Mouse (Mus musculus): ENCODE results near the gene Scube1.

The Scube1 gene

DNA sequence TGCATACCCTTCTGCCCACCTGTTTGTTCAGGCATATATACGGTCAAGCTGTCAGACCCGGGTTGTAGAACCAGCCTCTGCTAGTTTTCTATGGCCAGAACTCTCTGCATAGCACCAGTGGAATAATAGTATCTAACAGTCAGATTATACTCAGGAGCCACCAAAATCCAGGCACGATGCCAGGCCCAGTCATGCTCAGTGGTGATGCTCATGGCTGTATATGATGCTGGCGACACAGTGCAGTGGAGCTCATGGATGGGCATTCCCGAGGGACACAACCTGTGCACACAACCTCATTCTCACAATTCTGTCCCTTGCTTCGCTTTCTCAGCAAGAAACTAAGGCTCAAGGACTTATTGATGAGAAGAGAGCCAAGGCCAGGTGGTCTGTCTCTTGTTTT lies 58.8 kb downstream of the Scube1 start:
- no peak for ATAC-seq (ENCODE audit: low TSS enrichment)

DNA sequence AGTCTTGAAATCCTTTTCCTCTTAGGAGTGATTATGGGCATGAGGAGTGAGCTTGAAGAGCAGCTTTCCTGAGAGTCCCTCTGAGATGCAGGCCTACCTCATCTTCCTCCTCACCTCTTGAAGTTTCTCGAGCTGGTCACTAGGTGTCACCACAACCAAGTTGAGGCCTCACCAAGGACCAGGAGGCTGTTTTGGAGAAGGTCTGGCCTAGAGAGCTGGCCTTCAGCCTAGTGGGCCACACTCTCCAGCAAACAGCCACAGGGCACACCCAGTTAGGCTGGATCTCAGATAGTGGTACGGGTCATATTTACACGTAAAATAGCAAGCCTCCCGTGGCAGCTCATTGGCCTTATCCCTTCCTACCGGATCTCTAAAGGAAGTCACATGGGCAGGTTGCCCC lies 60.1 kb downstream of the Scube1 start:
- ATAC-seq (ENCODE audit: low TSS enrichment) = peak; percentile 72; the same call in 1 of the 2 replicates

DNA sequence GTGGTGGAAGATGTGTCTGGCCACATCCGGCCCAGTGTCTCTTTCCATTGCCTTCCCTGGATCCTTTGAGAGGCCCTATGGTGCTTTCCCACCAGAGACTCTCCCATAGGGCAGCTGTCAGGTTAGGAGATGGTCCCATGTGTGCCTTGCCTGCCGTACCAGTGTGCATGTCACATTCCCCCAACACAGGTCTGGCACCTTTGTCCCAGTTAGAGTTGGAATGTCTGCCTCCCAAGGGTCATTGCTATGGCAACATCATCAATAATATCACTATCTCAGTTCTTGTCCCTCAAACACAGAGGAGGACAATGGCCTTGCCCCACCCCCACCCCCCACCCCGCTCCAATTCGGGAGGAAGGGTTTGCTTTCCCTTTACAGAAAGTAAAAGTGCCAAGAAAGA lies 61.8 kb downstream of the Scube1 start:
- no peak for ATAC-seq (ENCODE audit: low TSS enrichment)

DNA sequence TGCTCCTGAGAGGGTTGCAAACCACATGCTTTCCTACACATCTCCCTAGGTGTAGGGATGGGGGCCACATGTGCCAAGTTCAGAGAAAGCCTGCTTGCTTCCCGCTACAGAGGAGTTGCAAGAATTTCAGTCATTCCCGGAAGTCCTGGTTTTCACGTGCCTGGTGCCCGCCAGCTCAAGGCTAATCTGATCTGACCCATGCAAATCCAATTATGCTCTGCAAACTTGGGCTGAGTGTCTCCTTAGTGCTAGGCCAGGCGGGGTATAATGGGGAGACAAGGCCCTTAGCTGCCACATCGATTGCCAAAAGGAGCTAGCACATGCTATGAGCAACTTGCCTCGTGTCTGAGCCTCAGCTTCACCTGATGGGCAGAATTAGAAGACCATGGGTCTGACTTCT lies 62.7 kb downstream of the Scube1 start:
- no peak for ATAC-seq (ENCODE audit: low TSS enrichment)

DNA sequence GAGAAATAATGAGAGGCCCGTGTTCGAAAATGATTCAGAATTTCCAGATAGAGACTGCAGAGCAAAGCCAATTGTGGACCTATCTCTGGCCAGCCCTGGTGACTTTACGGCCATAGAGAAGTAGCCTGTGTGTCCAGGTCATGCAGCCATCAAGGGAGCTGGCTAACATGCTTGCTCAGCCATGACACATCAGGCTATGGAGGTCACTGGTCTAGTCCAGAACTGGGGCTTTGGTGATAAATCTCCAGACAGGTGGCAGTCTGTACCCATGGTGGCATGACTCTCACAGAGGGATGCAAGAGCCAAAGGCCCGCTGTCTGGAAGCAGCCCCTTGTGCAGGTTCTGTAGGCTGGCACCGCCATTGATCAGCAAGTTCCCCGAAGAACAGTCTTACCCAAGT lies 82.3 kb downstream of the Scube1 start:
- no peak for ATAC-seq (ENCODE audit: low TSS enrichment)

DNA sequence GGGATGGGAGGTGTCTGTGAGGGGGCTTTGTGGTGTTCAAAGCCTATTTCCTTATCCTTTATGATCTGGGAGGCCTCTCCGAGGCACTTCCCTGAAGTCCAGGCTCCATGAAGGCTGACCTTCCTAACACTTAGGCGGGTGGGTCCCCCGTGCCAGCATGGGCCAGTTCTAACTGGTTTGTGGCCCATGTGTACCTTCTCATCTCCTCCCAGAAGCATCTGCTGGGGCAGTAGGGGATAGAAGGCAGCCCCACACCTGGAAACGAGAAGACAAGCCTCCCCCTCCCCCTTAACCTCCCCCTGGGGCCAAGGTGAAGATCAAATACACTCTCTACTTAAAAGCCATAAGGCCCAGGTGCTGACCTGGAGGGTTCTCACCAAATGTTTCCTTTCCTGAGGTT lies 84.6 kb downstream of the Scube1 start:
- ATAC-seq (ENCODE audit: low TSS enrichment) = no peak

DNA sequence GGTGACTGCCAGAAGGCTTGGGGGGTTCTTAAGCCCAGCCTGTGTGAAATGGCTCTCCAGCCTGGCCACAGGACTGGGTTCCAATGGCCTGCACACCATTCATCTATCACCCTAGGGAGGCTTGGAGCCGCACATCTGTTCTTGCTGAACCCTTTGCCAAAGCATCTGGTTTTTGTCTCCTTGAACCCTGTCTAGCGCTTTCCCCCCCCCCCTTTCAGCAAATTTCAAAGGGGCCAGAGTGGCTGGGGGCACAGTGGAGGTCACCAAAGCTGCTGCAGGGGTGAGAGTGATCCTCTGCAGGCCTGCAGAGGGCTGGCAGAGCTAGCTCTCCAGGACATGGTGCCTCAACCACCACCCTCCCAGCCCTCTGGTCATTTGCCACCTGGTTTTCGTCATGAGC lies 85.7 kb downstream of the Scube1 start:
- no peak for ATAC-seq (ENCODE audit: low TSS enrichment)

DNA sequence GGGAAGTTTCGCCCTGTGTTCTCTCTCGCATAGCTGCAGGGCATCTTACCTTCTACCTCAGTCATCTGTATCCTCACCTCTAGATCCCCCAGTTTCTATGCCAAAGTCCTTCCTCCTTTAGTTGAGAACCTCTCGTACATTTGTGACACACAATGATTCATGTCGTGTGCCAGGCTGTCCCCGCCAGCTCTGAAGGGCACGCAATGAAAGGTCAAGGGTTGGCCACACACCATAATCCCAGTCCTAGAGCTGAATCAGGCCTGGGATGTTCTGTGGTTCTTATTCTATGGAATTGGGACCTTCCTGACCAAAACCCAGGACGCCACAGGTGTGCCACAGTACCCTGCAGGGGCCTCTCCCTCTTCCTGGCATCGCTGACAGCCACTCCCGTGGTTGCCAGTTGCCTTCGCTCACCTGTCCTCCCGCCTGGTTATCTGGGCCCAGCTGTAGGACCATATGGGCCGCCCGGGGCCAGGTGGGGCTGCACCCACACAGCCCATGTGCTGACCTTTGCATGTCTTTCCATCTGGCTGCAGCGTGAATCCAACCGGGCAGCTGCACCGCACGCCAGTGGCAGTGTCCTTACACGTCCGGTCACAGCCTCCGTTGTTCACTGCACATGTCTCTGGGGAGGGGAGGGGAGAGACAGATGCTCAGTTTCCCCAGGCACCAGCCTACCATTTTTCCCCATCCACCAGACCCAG lies 86.5 kb downstream of the Scube1 start:
- no peak for ATAC-seq (ENCODE audit: low TSS enrichment)

DNA sequence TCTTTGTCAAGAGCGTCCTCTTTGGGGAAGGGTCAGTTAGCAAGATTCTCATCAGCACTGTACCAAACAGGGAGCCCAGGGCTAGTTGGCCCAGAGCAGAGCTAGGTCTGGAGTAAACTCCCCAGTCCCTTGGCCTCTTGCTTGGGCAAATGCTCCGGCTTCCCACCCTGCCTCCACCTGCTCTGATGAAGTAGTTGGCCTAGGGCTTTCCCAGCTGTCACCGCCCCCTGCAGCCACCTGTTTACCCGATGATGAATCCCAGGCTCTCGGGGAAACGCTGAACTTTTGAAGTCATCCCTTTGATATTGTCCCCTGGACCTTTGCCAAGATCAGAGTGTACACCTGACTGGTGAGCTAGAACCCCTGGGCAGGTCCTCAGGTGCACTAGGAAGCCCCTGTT lies 88.1 kb downstream of the Scube1 start:
- ATAC-seq (ENCODE audit: low TSS enrichment) = no peak

DNA sequence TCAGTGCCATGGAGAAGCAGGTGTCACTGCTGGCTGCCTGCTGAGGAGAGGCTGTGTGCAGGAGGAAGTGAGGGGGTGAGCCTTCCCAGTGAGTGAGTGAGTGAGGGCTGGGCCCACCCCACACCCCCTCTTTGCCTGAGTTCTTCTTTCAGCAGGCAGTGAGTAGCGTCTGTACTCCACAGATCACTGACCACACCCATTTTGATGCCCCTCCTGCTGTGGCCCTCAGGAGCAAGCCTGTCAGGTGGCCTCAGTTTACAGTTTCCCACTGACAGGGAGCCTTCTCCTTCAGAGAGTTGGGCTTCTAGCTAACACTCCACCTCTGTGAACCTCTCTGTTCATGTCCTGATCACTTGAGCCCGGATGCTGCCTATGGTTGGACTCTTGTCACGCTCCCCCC lies 89.6 kb downstream of the Scube1 start:
- no peak for ATAC-seq (ENCODE audit: low TSS enrichment)

DNA sequence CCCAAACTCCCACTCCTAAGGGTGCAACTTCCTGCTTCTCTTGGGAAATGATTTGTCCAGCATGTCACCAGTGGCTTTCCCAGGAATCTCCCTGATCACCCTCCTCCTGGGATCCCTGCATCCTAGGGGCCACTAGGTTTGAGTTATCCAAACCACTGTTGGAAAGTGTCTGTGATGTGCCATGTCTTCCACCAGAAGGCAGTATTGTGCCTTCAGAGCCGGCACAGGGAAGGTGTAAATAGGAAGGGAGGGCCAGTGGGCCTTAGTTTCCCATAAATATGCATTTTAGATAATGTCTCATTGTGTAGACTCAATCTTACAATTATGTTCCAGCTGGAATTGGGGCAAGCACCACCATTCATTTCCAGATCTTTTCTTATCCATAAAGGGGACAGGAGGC lies 90.7 kb downstream of the Scube1 start:
- peak; percentile 70; the same call in 1 of the 2 replicates for ATAC-seq (ENCODE audit: low TSS enrichment)

DNA sequence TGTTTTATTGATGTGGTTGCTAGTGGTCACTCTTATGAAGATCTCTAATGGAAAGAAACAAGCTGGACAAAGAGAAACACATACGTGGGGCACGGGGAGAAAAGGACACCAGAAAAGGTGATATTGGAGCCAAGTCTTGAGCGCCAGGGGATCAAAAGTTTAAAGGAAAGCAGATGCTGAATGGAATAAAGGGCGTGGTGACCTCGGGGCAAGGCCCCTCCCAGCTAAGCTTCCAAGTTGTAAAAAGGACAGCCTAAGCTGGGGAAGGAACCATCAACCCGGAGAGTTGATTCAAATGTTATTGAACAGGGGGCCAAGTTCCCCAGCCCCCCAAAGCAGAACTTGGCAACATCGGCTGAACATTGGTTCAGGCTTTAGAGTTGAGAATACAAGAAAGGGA lies 93.8 kb downstream of the Scube1 start:
- ATAC-seq (ENCODE audit: low TSS enrichment) = no peak

DNA sequence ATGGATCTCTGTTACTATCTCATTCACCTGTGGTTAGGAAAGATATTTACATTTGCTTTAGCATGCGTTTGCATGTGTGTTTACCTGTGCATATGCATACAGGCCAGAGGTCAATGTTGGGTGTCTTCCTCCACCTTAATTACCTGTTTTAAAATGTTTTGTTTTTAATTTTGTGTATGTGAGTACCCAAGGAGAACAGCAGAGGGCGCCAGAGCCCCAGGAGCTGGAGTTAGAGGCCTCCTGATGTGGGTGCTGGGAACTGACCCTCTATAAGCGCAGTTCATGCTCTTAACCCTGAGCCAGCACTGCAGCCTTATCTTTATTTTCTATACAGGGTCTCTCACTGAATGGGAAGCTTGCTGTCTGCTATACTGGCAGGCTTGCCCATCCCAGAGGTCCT lies 95.1 kb downstream of the Scube1 start:
- no peak for ATAC-seq (ENCODE audit: low TSS enrichment)

DNA sequence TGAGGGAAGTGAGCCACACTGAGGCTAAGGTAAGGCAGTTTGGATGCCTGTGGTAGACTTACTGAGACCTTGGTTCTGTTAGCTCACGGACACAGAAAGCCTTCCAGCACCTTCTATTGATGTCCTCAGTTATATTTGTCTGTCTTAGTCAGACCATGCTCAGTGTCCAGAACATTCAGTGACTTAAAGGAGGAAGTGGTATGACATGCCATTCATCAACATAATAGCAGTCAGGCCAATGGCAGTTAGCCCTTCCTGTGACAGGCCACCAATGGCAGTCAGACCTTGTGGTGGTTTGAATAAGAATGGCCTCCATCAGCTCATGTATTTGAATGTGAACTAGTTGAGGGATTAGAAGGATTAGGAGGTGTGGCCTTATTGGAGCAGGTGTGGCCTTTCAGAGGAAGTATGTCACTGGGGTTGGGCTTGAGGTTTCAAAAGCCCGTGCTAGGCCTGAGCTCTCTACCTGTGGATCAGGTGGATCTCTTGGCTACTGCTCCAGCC lies 98.6 kb downstream of the Scube1 start:
- ATAC-seq (ENCODE audit: low TSS enrichment) = no peak

DNA sequence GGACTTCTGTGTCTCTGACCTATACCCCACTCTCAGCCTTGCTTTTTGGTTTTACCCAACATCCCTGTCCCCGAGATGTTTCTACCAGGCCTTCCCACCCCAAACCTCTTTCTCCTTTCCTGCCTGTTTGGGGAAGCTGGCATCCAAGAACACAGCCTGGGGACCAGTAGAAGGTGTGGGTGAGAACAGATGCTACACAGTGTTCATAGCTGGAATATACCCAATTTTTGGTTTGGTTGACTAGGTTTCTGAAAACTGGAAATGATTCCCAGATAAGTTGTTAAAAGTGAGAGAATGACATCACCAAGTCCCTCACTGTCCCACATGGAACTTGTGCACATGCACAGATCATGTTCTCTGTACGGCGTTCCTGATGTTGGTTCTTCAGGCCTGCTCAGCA lies 109.6 kb downstream of the Scube1 start:
- ATAC-seq (ENCODE audit: low TSS enrichment) = peak; percentile 78

DNA sequence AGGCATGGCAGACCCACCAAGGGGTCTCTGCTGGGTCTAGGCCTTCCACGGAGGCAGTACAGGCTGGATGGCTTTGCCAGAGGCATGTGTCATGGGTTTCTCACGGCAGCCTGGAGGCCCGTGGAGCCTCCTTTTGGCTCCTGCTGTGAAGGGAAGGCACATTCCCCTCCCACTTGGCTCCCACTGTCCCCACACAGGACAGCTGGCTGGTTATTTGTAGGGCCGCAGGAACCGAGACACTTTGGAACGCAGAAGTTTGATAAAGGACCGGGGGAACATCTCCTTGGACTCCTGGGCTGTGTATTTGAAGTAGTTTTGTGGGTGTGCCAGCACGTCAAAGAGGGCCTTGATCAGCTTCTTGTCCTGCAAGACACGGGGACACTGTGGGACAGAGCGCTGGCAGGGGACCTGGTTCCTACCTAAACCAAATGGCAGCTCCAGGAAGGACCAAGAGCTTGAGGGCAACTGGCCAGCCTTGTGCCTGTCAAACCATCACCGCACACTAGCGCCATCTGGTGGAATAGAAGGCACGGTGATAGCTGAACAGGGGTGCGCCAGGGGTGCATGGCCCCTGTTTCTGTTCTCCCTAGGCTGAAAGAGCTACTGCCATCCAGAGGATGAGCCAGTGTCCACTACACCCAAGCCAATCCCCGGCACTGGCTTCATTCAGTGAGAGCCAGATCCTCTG lies 117.6 kb downstream of the Scube1 start:
- ATAC-seq (ENCODE audit: low TSS enrichment) = peak; percentile 64

DNA sequence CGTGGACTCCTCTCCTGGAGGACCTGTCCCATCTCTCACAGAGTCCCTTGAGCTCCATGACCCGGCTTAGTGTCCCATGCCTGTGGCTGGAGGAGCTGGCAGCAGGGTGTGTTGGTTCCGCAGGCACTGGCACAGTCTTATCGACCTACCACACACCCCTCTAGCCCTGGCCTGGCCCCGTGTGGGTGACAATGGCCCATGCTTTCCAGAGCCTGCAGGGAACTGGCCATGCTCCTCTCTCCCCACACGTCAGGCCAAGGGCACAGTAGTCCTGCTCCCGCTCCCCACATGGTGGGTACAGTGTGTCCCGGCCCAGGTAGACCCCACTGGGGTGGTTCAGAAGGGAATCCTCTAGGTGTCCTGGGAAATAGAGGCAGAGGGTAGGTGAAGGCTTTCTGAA lies 118.1 kb downstream of the Scube1 start:
- ATAC-seq (ENCODE audit: low TSS enrichment) = peak; percentile 9; the same call in 1 of the 2 replicates

DNA sequence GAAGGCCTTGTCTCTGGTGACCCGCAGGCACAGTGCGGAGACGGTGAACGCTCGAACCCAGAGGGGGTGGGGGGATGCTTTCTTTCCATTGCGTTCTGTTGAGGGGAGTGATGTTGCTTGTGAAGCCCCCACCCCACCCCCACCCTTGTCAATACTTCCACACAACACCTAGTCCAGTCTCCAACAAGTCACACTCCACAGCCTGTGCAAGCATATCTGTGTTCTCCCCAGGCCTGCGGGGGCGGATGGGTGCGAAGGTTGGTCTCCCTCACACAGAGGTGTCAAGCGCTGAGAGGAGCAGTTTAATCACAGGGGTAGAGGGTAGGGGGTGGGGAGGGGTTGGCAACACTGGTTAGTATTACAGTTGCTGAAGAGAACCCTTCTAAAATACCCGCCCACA lies 118.6 kb downstream of the Scube1 start:
- no peak for ATAC-seq (ENCODE audit: low TSS enrichment)

DNA sequence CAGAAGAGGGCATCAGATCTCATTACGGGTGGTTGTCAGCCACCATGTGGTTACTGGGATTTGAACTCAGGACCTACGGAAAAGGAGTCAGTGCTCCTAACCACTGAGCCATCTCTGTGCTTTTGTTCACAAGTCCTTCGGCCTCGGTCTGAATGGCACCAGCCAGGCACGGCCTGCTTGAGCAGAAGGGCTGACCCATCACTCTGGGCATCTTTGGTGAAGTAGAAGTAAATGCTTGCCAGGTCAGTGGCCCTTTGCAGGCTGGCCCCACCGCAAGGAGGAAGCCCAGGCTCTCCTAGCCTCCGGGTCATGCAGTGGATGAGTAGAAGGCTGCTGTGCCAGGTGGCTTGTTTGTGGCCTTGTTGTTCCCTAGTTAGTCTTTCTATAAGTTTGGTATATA lies 121.4 kb downstream of the Scube1 start:
- no peak for ATAC-seq (ENCODE audit: low TSS enrichment)

DNA sequence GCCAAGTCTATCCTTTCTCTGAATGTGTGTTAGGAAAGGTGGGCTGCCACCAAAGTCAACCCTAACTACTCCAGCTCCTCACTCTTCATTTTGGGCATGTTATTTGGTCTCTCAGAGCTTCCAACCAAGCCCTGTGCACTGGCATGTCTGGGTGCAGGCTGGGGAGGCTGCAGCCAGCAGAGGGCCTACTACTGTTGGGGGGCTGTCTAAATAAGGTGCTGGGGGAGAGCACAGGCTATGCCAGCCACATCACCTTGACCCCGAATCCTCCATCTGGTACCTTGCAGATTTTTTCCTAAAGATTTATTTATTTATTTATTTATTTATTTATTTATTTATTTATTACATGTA lies 121.8 kb downstream of the Scube1 start:
- ATAC-seq (ENCODE audit: low TSS enrichment) = no peak

DNA sequence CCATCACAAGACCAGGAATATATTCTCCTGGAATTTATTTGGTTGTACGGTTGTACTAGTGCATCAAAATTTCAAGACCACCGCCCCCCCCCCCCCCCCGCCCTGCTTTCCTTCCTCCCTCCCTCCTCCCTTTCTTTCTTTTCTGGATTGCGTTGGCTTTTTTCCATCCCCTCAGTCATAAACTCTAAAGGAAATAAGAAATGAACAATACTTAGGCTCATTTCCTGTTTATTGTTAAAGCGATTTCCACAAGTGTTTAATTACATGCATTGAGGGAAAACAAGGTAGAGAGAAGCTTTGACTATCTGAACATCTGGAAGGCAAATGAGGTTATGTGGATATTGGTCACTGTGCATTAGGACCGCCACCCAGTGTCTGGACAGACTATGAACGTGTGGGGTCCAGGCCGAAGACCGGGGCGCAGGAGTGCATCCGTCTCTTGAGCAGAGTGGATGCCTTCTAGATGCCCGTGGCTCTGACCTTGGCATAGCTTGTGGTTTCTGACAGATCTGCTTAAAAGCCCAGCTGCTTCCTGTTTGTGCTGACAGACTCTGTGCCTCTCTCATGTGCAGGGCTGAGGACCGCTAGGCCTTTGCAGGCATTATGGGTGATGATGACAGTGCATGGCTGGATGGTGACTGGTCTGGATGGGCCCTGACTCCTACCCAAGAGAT lies 122.3 kb downstream of the Scube1 start:
- no peak for ATAC-seq (ENCODE audit: low TSS enrichment)

DNA sequence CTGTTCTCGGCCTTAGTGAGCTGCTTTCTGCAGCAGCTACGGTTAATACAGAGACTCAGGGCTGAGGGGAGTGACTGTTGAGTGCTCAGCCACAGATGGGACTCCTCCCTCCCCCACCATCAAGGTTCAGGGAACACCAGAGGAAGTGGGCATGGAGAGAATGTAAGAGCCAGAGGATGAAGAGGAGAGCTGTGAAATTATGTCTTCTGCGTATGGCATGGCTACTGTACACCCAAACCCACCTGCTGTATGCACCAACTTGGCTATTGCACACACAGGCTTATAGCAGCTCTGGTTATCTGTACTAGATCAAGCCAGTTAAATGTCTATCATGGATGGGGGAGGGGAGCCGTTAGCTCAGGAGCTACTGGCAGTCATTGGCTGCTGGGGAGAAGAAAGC lies 123.6 kb downstream of the Scube1 start:
- no peak for ATAC-seq (ENCODE audit: low TSS enrichment)

DNA sequence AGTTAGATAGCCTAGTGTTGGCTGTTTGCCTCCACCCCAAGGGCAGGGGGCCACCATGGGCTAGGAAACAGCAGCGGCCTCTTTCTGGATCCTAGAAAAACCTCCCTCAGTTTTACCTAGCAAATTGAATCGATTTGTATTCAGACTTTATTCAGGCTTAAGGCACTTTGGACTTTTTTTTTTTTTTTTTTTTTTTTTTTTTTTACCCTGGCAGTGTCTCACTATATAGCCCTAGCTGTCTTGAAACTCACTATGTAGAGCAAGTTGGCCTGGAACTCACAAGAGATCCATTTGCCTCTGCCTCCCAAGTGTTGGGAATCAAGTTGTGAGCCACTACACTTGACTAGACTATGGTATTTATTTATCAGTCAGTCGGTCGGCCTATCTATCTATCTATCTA lies 128.0 kb downstream of the Scube1 start:
- ATAC-seq (ENCODE audit: low TSS enrichment) = no peak

All from frontal cortex, adult (tissue).